Mouse (Mus musculus) fibroblast of lung, adult 2 months (primary cell): Measurements from ENCODE around the gene Snx9.

Source experiments
- DNase-seq: peaks from one replicate; pipeline ENCODE4 v3.0.0-alpha.2; 2011; ENCODE audit warnings: low read depth

Gene Snx9

DNA sequence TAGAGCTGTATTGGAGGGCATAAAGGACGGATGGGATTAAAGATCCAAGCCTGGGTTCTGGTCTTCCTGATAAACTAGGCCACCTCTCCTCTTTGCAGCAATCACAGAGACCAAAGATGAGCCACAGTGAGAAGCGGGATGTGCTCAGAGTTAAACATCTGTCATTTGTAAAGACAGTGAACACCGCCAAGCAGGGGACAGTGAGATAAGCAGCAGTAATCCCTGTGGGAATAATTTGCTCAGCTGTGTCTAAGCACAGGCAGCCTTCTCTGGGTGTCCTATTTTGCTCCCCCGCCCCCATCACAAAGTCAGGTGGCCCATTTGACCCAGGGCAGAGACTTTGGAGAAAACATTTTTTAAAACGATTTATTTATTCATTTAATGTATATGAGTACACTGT, 125.6 kb downstream of the Snx9 start:
- no peak for DNase-seq

DNA sequence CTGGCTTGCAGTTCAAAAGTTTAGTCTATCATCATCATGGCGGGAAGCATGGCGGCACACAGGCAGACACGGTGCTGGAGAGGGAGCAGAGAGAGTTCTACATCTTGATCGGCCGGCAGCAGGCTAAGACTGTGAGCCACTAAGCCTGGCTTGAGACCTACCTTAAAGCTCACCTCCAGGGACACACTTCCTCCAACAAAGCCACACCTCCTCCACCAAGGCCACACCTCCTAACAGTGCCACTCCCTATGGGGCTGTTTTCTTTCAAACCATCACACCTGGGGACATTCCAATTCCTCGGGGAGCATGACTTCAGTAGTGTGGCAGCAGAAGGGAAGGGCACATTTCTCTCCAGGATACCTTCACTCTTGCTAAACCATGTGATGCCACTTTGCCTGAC, 127.4 kb downstream of the Snx9 start:
- DNase-seq = no peak

- DNase-seq = no peak
Measured at GRCm38 (mm10) chr17:5969246-5969645, 128.1 kb downstream of the Snx9 start.

- DNase-seq = no peak
Measured at GRCm38 (mm10) chr17:5970298-5970821, 129.2 kb downstream of the Snx9 start.

DNA sequence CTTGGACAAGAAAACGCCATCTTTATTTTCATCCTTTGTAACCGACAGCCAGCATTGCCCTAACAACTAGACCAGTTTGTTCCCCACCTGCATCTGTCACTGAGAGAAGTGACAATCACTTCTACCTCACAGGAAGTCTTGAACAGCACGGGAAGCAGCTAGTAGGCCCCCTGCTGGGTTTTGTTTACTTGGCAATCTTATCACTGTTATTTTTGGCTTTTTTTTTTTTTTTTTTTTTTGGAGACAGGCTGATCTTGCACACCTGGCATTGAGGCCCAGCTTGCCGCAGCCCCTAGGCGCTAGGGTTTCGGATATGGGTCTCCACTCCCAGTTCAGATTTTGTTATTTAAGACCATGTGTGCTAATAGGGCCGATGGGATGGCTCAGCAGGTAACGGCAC, 132.4 kb downstream of the Snx9 start:
- DNase-seq = no peak

- DNase-seq = no peak
Measured at GRCm38 (mm10) chr17:5975099-5975977, 134.2 kb downstream of the Snx9 start.

GRCm38 (mm10) chr17:5976221-5977055, 135.3 kb downstream of the Snx9 start:
- DNase-seq = peak; percentile 76

DNA sequence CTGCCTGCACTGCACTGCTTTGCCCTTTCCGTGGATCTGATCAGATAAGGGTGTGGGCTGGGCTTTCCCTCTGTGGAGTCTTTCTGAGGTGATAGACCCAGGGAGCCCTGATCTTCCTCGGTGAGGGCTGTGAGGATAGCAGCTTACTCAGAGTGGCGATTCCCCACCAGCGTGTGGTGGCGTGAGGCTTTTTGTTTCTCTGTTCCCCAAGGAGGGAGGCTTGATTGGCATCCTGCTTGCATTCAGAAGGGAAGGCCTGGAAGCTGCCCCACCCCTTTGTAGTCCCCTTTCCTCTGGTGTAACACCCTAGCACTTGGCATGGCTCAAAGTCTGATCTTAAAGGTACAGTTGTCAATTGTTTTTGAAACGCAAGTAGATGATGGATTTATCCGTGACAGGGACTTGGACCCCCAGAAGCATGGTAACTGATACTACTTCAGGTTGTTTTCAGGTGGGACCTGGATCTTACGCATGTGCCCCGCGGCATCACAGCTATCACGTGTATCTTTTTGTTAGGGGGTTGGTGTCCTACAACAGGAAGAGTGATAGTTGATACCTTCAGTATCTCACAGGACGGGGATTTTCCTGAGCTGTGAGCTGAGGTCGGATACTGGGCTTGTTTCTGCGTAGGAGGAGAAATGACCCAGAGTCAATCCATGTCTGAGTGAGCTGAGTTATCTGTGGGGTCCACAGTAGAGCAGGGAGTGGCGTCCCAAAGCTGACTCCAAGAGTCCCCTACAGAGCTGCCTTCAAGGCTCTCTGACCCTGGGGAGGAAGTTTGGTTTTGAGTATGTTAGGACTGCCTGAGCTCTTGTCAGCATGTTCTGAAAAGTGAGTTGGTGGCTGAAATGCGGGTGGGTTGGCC, 136.2 kb downstream of the Snx9 start:
- no peak for DNase-seq

- no peak for DNase-seq
Measured at GRCm38 (mm10) chr17:5977921-5978504, 136.9 kb downstream of the Snx9 start.

DNA sequence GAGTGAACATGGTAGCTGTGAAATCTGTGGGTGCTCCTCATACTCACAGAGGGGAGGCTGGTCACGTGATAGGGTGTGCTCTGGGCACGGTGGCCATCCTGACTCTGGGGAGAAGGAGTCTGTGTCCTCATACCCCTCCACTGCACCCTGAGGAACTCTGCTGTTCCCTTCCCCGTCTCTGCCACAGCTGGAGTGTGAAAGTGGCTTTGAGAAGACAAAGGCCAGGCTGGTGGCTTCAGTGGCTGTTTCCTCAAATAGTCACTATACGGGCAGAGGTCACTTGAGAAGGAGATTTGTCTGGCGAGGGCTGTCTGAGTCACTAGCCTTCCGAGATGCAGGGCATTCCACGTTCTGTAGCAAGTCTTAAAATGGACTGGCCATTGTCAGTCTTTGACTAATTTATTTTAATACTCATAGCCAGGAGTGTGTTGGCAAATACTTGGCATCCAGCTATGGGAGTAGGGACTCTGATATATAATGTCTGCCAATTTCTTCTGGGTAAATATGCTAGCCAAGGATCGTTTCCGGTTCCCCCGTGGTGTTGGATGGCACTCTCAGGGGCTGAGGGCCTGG, 137.5 kb downstream of the Snx9 start:
- DNase-seq = peak; percentile 79

- DNase-seq = no peak
Measured at GRCm38 (mm10) chr17:5980860-5981259, 139.7 kb downstream of the Snx9 start.
